Mouse (Mus musculus): Measurements from ENCODE around the gene Rdh11. TPM values are rescaled to one million over a fixed set of nuclear protein-coding genes. Genes with fewer than 3 reads are reported as not detected.

Gene Rdh11
- polyA plus RNA-seq, 1 experiment from 2014 or later = 35.2 TPM

- no peak overlapping the region for H3K27ac ChIP-seq (replicated peaks)
- 47% methylated on average over 4 of the region's 4 CpGs for WGBS
- ATAC-seq (ENCODE audit: low FRiP score, low read depth) = no peak
Measured at GRCm38 (mm10) chr12:79135105-79135504, 57.0 kb downstream of the Rdh11 start.

DNA sequence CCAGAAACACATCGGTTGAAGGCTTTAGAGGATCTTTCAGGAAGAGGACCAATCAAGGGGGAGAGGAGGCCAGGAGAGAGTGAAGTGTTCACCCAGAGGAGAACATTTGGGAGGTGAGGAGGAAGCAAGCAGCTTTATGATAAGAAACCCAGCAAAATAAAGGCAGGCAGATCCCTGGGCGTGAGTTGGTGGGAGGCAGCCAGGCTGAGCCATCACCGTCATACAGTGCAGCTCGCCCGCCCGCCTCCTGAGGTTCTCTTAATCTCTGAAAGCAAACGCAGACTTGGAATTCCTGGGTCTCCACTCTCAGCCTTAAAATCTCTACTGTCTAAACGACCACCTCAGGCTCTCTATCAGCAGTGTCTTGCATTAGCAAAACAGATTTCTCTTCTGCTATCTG lies 57.4 kb downstream of the Rdh11 start:
- no peaks in the 10 kb centered on the region; the same call in 1 of the 2 replicates for H3K27me3 ChIP-seq
- H3K4me2 ChIP-seq = no peak overlapping the region
- no peaks in the 10 kb centered on the region for H3K9me3 ChIP-seq
- no peaks in the 10 kb centered on the region for H3K36me3 ChIP-seq
- no peak for ATAC-seq (ENCODE audit: low FRiP score, low read depth)
- H3K4me1 ChIP-seq (replicated peaks) = peaks cover 20% of the 10 kb centered on the region
- H3K4me3 ChIP-seq = no peak overlapping the region
- no peak overlapping the region for H3K9ac ChIP-seq
- 55% methylated on average over 8 of the region's 8 CpGs for WGBS
- no peak overlapping the region for H3K27ac ChIP-seq (replicated peaks)

More at GRCm38 (mm10) chr12:79135105-79135504, 57.0 kb downstream of the Rdh11 start:
- H3K36me3 ChIP-seq = no peaks in the 10 kb centered on the region
- no peak overlapping the region for H3K9ac ChIP-seq
- no peaks in the 10 kb centered on the region for H3K9me3 ChIP-seq
- H3K4me2 ChIP-seq = no peak overlapping the region
- no peak overlapping the region for H3K4me3 ChIP-seq
- peaks cover 20% of the 10 kb centered on the region for H3K4me1 ChIP-seq (replicated peaks)
- no peaks in the 10 kb centered on the region; the same call in 1 of the 2 replicates for H3K27me3 ChIP-seq

DNA sequence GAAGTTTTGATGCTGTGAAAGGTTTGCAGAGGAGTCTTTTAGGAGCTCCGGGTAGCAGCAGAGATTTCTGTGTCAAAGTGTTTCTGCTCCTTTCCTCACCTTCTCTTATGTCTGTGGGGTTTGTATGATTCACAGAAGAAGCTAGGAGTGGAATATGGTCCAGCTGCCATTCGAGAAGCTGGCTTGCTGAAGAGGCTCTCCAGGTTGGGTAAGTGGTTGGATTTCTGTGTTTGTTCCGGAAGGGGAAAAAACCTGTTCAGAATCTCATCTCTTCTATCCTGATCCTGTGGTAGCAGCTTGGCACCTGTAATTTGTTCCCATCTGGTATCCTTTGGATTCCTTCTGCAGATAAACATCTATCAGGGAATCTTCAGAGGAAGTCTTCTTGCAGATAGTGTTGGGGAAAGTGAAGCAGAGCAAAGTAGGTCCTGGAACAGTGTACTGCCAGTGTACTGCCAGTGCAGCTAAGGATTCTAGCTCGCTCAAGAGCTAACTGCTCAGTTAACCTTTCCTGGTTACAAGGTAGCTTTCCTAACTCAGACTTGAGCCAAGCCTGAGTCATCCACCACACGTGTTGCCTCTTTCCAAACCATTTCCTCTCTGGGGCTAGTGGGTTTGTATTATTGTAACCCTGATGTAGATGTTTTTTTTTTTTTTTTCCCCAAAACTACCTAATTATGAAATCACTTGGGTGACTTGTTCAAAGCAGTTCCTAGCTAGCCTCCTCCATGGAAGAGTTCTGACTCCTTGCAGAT lies 60.2 kb downstream of the Rdh11 start:
- Histone ChIP-seq H3K27ac (replicated peaks) (0 out of 2 replicates have a peak overlapping the region, but pooled peaks have one; percentile 34), H3K4me2 (peak overlapping the region; percentile 97), H3K27me3 (no peaks in the 10 kb centered on the region; the same call in 1 of the 2 replicates), H3K4me1 (replicated peaks) (peaks cover 20% of the 10 kb centered on the region), H3K4me3 (peak overlapping the region; percentile 61), H3K36me3 (no peaks in the 10 kb centered on the region), H3K9me3 (no peaks in the 10 kb centered on the region), H3K9ac (peak overlapping the region; percentile 61)
- no peak for ATAC-seq (ENCODE audit: low FRiP score, low read depth)
- 29% methylated on average over 5 of the region's 5 CpGs for WGBS

DNA sequence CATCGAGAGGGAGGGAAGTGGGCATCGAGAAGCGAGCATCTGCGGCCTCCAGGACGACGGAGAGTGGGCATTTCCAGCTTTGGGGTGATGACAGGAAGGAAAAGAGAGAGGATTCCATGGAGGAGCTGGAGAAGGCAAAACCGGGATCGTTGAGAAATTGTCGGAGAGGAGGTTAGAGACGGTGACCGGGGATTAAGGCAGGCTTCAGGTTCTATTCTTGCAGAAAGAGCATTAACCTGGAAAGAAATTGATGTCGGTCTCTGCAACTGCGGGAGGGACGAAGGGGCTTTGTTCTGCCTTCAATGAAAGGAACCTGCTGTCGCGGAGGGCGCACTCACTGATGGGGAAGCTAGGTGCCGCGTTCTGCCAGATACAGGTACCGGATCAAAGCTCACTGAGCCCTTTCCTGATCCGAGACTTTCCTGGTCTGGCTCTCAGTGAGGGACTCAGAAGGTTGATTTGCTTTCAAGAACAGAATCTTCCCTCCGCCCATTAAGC lies 60.9 kb downstream of the Rdh11 start:
- Histone ChIP-seq H3K27me3 (no peaks in the 10 kb centered on the region; the same call in 1 of the 2 replicates), H3K4me3 (peak overlapping the region; percentile 61), H3K9ac (peak overlapping the region; percentile 61), H3K27ac (replicated peaks) (0 out of 2 replicates have a peak overlapping the region, but pooled peaks have one; percentile 34), H3K9me3 (no peaks in the 10 kb centered on the region), H3K4me2 (peak overlapping the region; percentile 97), H3K36me3 (no peaks in the 10 kb centered on the region), H3K4me1 (replicated peaks) (peaks cover 20% of the 10 kb centered on the region)
- WGBS = 1% methylated on average over 22 of the region's 22 CpGs
- ATAC-seq (ENCODE audit: low FRiP score, low read depth) = no peak

GRCm38 (mm10) chr12:79130299-79131177 lies 61.6 kb downstream of the Rdh11 start, which contains the start of gene Arg2:
Arg2 (plus strand) TSS chr12:79130777.
- peak within 1 kb of the TSS; percentile 61 for H3K4me3 ChIP-seq
- under 1% methylated on average over 47 of the region's 47 CpGs for WGBS
- ATAC-seq (ENCODE audit: low FRiP score, low read depth) = peak; percentile 97
- 0 out of 2 replicates have a peak within 1 kb of the TSS, but pooled peaks have one; percentile 34 for H3K27ac ChIP-seq (replicated peaks)
- peak within 1 kb of the TSS; percentile 97 for H3K4me2 ChIP-seq
- peak within 1 kb of the TSS; percentile 61 for H3K9ac ChIP-seq
- H3K4me1 ChIP-seq (replicated peaks) = peaks cover 20% of the 10 kb centered on the region
- H3K36me3 ChIP-seq = no peaks in the 10 kb centered on the region
- no peaks in the 10 kb centered on the region; the same call in 1 of the 2 replicates for H3K27me3 ChIP-seq
- no peaks in the 10 kb centered on the region for H3K9me3 ChIP-seq

Other genes starting within 250 kb of the Rdh11 start
- 68.0 and 70.9 TPM in 2 replicates for gene Tmem229b, start 184.7 kb downstream of the Rdh11 start, polyA plus RNA-seq (2015; fragmentation: Nextera tagmentation; extraction: Ambion mirVana)
- 2.3 TPM in 2 replicates for gene Plekhh1, start 163.1 kb downstream of the Rdh11 start, polyA plus RNA-seq (2015; fragmentation: Nextera tagmentation; extraction: Ambion mirVana)
- 21.6 and 21.9 TPM in 2 replicates for gene Pigh, start 102.6 kb downstream of the Rdh11 start, polyA plus RNA-seq (2015; fragmentation: Nextera tagmentation; extraction: Ambion mirVana)
- 28.6 and 30.0 TPM in 2 replicates for gene Arg2, start 61.5 kb downstream of the Rdh11 start, polyA plus RNA-seq (2015; fragmentation: Nextera tagmentation; extraction: Ambion mirVana)
- 221 and 231 TPM in 2 replicates for gene Vti1b, start 19.6 kb downstream of the Rdh11 start, polyA plus RNA-seq (2015; fragmentation: Nextera tagmentation; extraction: Ambion mirVana)
- 0.75 and 1.1 TPM in 2 replicates for gene Rdh12, start 16.6 kb upstream of the Rdh11 start, polyA plus RNA-seq (2015; fragmentation: Nextera tagmentation; extraction: Ambion mirVana)
- gene Zfyve26, start 104.0 kb upstream of the Rdh11 start, polyA plus RNA-seq (2015; fragmentation: Nextera tagmentation; extraction: Ambion mirVana) = 10.0 and 10.5 TPM in 2 replicates
- 1.7 and 2.0 TPM in 2 replicates for gene Rad51b, start 105.0 kb upstream of the Rdh11 start, polyA plus RNA-seq (2015; fragmentation: Nextera tagmentation; extraction: Ambion mirVana)

All from hindbrain, embryonic 15.5 days (tissue).